Mouse (Mus musculus) hindbrain, embryonic 14.5 days (tissue): ENCODE data around the gene Col15a1. TPM values are rescaled to one million over a fixed set of nuclear protein-coding genes. Genes with fewer than 3 reads are reported as not detected.
A peak's percentile ranks its signal among the peaks of the same experiment; 100 is the strongest.

Experiments
- ATAC-seq: fragments of 200-750 bp; cut with Nextera tagmentation; 2 replicates; pipeline ENCODE4 v1.8.0; 2017; ENCODE audit warnings: moderate number of reproducible peaks, mild to moderate bottlenecking, moderate TSS enrichment, moderate library complexity; ENCODE audit not compliant: low FRiP score
- DNase-seq: peaks from one replicate; pipeline ENCODE4 v3.0.0-alpha.2; 2015; ENCODE audit warnings: low spot score
- H3K27ac ChIP-seq: fragments of 300-500 bp; sonication (generic); 2 replicates; pipeline ENCODE4 v1.5.1; 2014; ENCODE audit warnings: mild to moderate bottlenecking, moderate library complexity
- H3K27me3 ChIP-seq: fragments of 300-500 bp; sonication (generic); 2 replicates; pipeline ENCODE4 v1.6.1; 2014; ENCODE audit warnings: mild to moderate bottlenecking, low read length, mixed read lengths; ENCODE audit not compliant: control insufficient read depth, insufficient read depth
- H3K36me3 ChIP-seq: fragments of 300-500 bp; sonication (generic); replicated peaks from 2 replicates; pipeline ENCODE4 v1.6.1; 2014; ENCODE audit not compliant: control insufficient read depth, insufficient read depth
- H3K4me1 ChIP-seq: fragments of 300-500 bp; sonication (generic); replicated peaks from 2 replicates; pipeline ENCODE4 v1.6.1; 2014; ENCODE audit warnings: antibody characterized with exemption, low read length, mixed read lengths; ENCODE audit not compliant: control insufficient read depth, insufficient read depth
- H3K4me2 ChIP-seq: fragments of 300-500 bp; sonication (generic); replicated peaks from 2 replicates; pipeline ENCODE4 v1.6.1; 2014; ENCODE audit warnings: mild to moderate bottlenecking, moderate library complexity
- H3K4me3 ChIP-seq: fragments of 300-500 bp; sonication (generic); replicated peaks from 2 replicates; pipeline ENCODE4 v1.5.1; 2014; ENCODE audit warnings: mild to moderate bottlenecking, low read length
- H3K9ac ChIP-seq: fragments of 300-500 bp; sonication (generic); 2 replicates; pipeline ENCODE4 v1.6.1; 2014
- H3K9me3 ChIP-seq: fragments of 300-500 bp; sonication (generic); 2 replicates; pipeline ENCODE4 v1.6.1; 2016; ENCODE audit warnings: low read length; ENCODE audit not compliant: control insufficient read depth
- WGBS: fragments of 180-500 bp; shearing (Covaris S2); extraction: QIAGEN DNeasy Blood & Tissue Kit; methylation state at CpG from one replicate; pipeline ENCODE4 v1.1.7; 2014; 5-methylcytosine and 5-hydroxymethylcytosine counted together
- polyA plus RNA-seq: library from polyadenylated mRNA; unstranded; fragments of >200 nt; fragmentation: Nextera tagmentation; extraction: Ambion mirVana; gene quantifications from 2 replicates; pipeline ENCODE4 v1.2.1, GENCODE M21; 2014

Col15a1 gene
- polyA plus RNA-seq, 1 experiment from 2014 or later, result 4.7 TPM

GRCm38 (mm10) chr4:47186514-47186913, 21.4 kb upstream of the Col15a1 start:
- no peaks in the 10 kb centered on the region for H3K36me3 ChIP-seq
- no peaks in the 10 kb centered on the region for H3K4me1 ChIP-seq
- no peaks in the 10 kb centered on the region for H3K27me3 ChIP-seq
- no peak overlapping the region for H3K4me2 ChIP-seq
- no peak overlapping the region for H3K4me3 ChIP-seq
- H3K27ac ChIP-seq, result no peak overlapping the region
- H3K9me3 ChIP-seq, result no peaks in the 10 kb centered on the region
- whole genome bisulfite sequencing, result 91% methylated on average over 6 of the region's 6 CpGs
- DNase-seq (no peak), ATAC-seq (no peak)
- H3K9ac ChIP-seq, result no peak overlapping the region

- Histone ChIP-seq H3K9ac (no peak overlapping the region), H3K4me2 (no peak overlapping the region), H3K36me3 (no peaks in the 10 kb centered on the region), H3K4me1 (no peaks in the 10 kb centered on the region), H3K27ac (no peak overlapping the region), H3K4me3 (no peak overlapping the region), H3K9me3 (no peaks in the 10 kb centered on the region), H3K27me3 (no peaks in the 10 kb centered on the region)
- WGBS, result 90% methylated on average over 3 of the region's 3 CpGs
- ATAC-seq (no peak), DNase-seq (no peak)
Observed at GRCm38 (mm10) chr4:47196173-47196572, 11.8 kb upstream of the Col15a1 start.

- H3K27me3 ChIP-seq, result peaks cover 25% of the 10 kb centered on the region; the same call in 1 of the 2 replicates
- WGBS, result 77% methylated on average over 5 of the region's 5 CpGs
Observed at GRCm38 (mm10) chr4:47203643-47204042, 4.3 kb upstream of the Col15a1 start.

GRCm38 (mm10) chr4:47205846-47206245, 2.1 kb upstream of the Col15a1 start:
- whole genome bisulfite sequencing, result 73% methylated on average over 6 of the region's 6 CpGs
- H3K36me3 ChIP-seq, result no peaks in the 10 kb centered on the region
- H3K27me3 ChIP-seq, result peaks cover 46% of the 10 kb centered on the region
- DNase-seq (no peak), ATAC-seq (no peak)
- H3K4me2 ChIP-seq, result no peak overlapping the region
- H3K27ac ChIP-seq, result no peak overlapping the region
- H3K9ac ChIP-seq, result no peak overlapping the region
- no peaks in the 10 kb centered on the region for H3K9me3 ChIP-seq
- H3K4me3 ChIP-seq, result no peak overlapping the region
- no peaks in the 10 kb centered on the region; the same call in 1 of the 2 replicates for H3K4me1 ChIP-seq

More at GRCm38 (mm10) chr4:47203643-47204042, 4.3 kb upstream of the Col15a1 start:
- H3K4me3 ChIP-seq, result no peak overlapping the region
- H3K36me3 ChIP-seq, result no peaks in the 10 kb centered on the region
- H3K9me3 ChIP-seq, result no peaks in the 10 kb centered on the region
- H3K9ac ChIP-seq, result no peak overlapping the region
- no peak overlapping the region for H3K27ac ChIP-seq
- no peak for DNase-seq
- H3K4me1 ChIP-seq, result no peaks in the 10 kb centered on the region; the same call in 1 of the 2 replicates
- H3K4me2 ChIP-seq, result no peak overlapping the region
- no peak for ATAC-seq

- 3% methylated on average over 40 of the region's 40 CpGs for WGBS
- no peaks in the 10 kb centered on the region for H3K36me3 ChIP-seq
- peak; percentile 64 for ATAC-seq
- H3K9me3 ChIP-seq, result no peaks in the 10 kb centered on the region
- peak overlapping the region; percentile 49 for H3K4me3 ChIP-seq
- H3K27me3 ChIP-seq, result peaks cover 50% of the 10 kb centered on the region
- peak overlapping the region; percentile 60 for H3K9ac ChIP-seq
- H3K27ac ChIP-seq, result no peak overlapping the region
- H3K4me2 ChIP-seq, result peak overlapping the region; percentile 80
- no peaks in the 10 kb centered on the region; the same call in 1 of the 2 replicates for H3K4me1 ChIP-seq
- no peak for DNase-seq
Observed at GRCm38 (mm10) chr4:47208421-47208991, 545 bp downstream of the Col15a1 start.

DNA sequence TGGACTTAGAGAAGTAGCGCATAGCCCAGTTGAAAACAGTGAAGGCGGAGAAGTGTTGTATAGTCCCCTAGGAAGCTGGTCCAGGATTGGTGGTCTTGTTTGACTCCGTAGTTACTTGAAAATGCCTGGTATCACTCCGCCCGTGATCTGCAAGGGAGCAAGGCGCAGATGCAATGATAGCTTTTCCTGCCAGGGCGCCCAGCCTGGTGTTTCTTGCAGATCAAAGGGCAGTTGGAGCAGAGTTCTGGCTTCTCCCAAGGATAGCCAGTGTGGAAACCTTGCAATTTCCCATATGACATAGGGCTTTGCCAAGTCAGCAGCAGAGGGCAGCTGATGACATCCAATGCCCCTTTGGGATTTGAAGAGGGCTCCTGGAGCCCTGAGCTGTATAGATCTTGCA, 1.5 kb downstream of the Col15a1 start:
- Histone ChIP-seq H3K27ac (no peak overlapping the region), H3K9ac (no peak overlapping the region), H3K4me3 (no peak overlapping the region), H3K4me2 (no peak overlapping the region), H3K9me3 (no peaks in the 10 kb centered on the region), H3K4me1 (no peaks in the 10 kb centered on the region; the same call in 1 of the 2 replicates), H3K27me3 (peaks cover 50% of the 10 kb centered on the region), H3K36me3 (no peaks in the 10 kb centered on the region)
- DNase-seq, result no peak
- no peak for ATAC-seq
- 85% methylated on average over 7 of the region's 7 CpGs for WGBS

GRCm38 (mm10) chr4:47218828-47219227, 10.9 kb downstream of the Col15a1 start:
- H3K4me1 ChIP-seq, result no peaks in the 10 kb centered on the region
- H3K27ac ChIP-seq, result no peak overlapping the region
- no peak for ATAC-seq
- WGBS, result 96% methylated on average over 1 of the region's 1 CpGs
- H3K9me3 ChIP-seq, result no peaks in the 10 kb centered on the region
- no peak for DNase-seq
- H3K27me3 ChIP-seq, result no peaks in the 10 kb centered on the region
- H3K9ac ChIP-seq, result no peak overlapping the region
- no peaks in the 10 kb centered on the region for H3K36me3 ChIP-seq
- H3K4me2 ChIP-seq, result no peak overlapping the region
- no peak overlapping the region for H3K4me3 ChIP-seq

GRCm38 (mm10) chr4:47219393-47219792, 11.4 kb downstream of the Col15a1 start:
- no peak for ATAC-seq
- H3K27me3 ChIP-seq, result no peaks in the 10 kb centered on the region
- H3K36me3 ChIP-seq, result no peaks in the 10 kb centered on the region
- no peak for DNase-seq
- H3K4me2 ChIP-seq, result no peak overlapping the region
- no peaks in the 10 kb centered on the region for H3K4me1 ChIP-seq
- no peak overlapping the region for H3K27ac ChIP-seq
- 88% methylated on average over 10 of the region's 10 CpGs for WGBS
- no peaks in the 10 kb centered on the region for H3K9me3 ChIP-seq
- no peak overlapping the region for H3K9ac ChIP-seq
- no peak overlapping the region for H3K4me3 ChIP-seq

DNA sequence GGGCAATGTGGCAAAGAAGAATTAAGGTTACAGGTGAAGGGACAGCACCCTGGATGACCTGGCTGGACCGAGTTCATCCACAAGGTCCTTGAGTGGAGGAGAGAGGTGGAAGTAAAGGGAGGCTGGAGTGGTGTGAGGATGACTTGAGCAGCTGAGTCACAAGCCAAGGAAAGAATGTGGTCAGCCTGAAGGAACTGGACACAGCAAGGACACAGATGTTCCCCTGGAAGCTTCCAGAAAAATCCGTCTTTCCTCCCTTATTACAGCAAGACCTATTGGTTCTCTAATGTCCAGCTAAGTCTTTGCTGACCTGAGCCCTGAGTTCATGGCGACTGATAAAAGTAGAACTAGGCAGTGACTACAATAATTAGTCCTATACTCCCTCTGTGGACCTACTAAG, 12.6 kb downstream of the Col15a1 start:
- H3K4me2 ChIP-seq, result no peak overlapping the region
- H3K36me3 ChIP-seq, result no peaks in the 10 kb centered on the region
- no peak overlapping the region for H3K4me3 ChIP-seq
- H3K27ac ChIP-seq, result no peak overlapping the region
- DNase-seq, result no peak
- 88% methylated on average over 3 of the region's 3 CpGs for WGBS
- H3K27me3 ChIP-seq, result no peaks in the 10 kb centered on the region
- no peaks in the 10 kb centered on the region for H3K9me3 ChIP-seq
- H3K9ac ChIP-seq, result no peak overlapping the region
- no peak for ATAC-seq
- H3K4me1 ChIP-seq, result no peaks in the 10 kb centered on the region

DNA sequence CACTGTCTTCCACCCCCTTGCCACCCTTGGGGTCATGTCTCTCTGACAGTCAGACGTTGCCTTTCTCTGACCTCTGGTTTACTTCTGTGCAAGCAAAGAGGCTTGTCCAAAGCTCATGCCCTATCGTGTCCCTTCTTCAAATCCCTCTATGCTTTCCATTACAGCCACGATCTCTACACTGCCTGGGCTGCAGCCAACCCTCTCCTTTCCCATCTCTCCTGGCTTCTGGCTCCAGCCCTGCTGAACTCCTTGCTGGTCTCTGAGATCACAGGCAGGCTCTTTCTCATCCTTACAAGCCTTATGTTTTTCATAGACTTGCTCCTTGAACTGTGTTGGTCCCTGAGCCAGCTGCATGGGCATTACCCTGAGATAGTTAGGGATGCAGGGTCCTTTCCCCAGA, 14.2 kb downstream of the Col15a1 start:
- ATAC-seq, result no peak
- H3K27me3 ChIP-seq, result no peaks in the 10 kb centered on the region

More for the DNA sequence above, 14.2 kb downstream of the Col15a1 start:
- no peak overlapping the region for H3K9ac ChIP-seq
- H3K4me2 ChIP-seq, result no peak overlapping the region
- DNase-seq, result no peak
- no peak overlapping the region for H3K4me3 ChIP-seq
- H3K4me1 ChIP-seq, result no peaks in the 10 kb centered on the region
- H3K36me3 ChIP-seq, result no peaks in the 10 kb centered on the region
- WGBS, result 90% methylated on average over 3 of the region's 3 CpGs
- no peak overlapping the region for H3K27ac ChIP-seq
- no peaks in the 10 kb centered on the region for H3K9me3 ChIP-seq
